In the genomic region with DNA sequence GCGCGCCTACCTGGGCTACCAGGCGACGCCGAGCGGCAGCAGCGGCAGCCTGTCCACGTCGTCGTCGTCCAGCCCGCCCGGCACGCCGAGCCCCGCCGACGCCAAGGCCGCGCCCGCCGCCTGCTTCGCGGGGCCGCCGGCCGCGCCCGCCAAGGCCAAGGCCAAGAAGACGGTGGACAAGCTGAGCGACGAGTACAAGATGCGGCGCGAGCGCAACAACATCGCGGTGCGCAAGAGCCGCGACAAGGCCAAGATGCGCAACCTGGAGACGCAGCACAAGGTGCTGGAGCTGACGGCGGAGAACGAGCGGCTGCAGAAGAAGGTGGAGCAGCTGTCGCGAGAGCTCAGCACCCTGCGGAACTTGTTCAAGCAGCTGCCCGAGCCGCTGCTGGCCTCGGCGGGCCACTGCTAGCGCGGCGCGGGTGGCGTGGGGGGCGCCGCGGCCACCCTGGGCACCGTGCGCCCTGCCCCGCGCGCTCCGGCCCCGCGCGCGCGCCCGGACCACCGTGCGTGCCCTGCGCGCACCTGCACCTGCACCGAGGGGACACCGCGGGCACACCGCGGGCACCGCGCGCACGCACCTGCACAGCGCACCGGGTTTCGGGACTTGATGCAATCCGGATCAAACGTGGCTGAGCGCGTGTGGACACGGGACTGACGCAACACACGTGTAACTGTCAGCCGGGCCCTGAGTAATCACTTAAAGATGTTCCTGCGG, we compare ENCODE assay signal across 8 mouse cellular contexts. TPM values are rescaled to one million over a fixed set of nuclear protein-coding genes. Genes with fewer than 3 reads are reported as not detected.
DNase-seq lines count a peak whose midpoint lies in the region; ATAC-seq and TF ChIP-seq lines count a peak whose summit lies in the region.

A gene (minus strand): TSS at position 322 of the 718 bp plus-strand sequence.

- peak within 1 kb of the TSS; percentile 84 for H3K9ac ChIP-seq in heart, embryonic 14.5 days (ENCODE audit: low read length)
- peak within 1 kb of the TSS; percentile 64 for H3K9ac ChIP-seq in liver, embryonic 15.5 days
- H3K9ac ChIP-seq in stomach, postnatal 0 days (ENCODE audit: low read length), result peak within 1 kb of the TSS; percentile 94

- peak within 1 kb of the TSS; percentile 74 for H3K4me3 ChIP-seq in forebrain, embryonic 10.5 days
- H3K4me3 ChIP-seq in heart, embryonic 14.5 days (ENCODE audit: control insufficient read depth in 1 of 2, insufficient read depth in 1 of 2, low read depth in 1 of 2, low read length in 2 of 2), result peak within 1 kb of the TSS; percentile 63 to 74
- H3K4me3 ChIP-seq in liver, embryonic 15.5 days (replicated peaks), result peak within 1 kb of the TSS; percentile 71
- H3K4me3 ChIP-seq in stomach, postnatal 0 days (ENCODE audit: low read depth, low read length), result peak within 1 kb of the TSS; percentile 76

- H3K27ac ChIP-seq in forebrain, embryonic 10.5 days, result peak within 1 kb of the TSS; percentile 83
- H3K27ac ChIP-seq in heart, embryonic 14.5 days (replicated peaks in 1 of 2; ENCODE audit: control insufficient read depth in 1 of 2, insufficient read depth in 1 of 2, low read depth in 2 of 2, low read length in 2 of 2), result peak within 1 kb of the TSS; percentile 56 to 79
- H3K27ac ChIP-seq in liver, embryonic 15.5 days (replicated peaks), result peak within 1 kb of the TSS; percentile 83
- H3K27ac ChIP-seq in stomach, postnatal 0 days (replicated peaks), result peak within 1 kb of the TSS; percentile 96

- H3K9me3 ChIP-seq in forebrain, embryonic 10.5 days, result no peaks in the 10 kb centered on the region
- H3K9me3 ChIP-seq in heart, embryonic 14.5 days (ENCODE audit: control insufficient read depth, low read length), result no peaks in the 10 kb centered on the region
- no peaks in the 10 kb centered on the region for H3K9me3 ChIP-seq in liver, embryonic 15.5 days (replicated peaks)
- H3K9me3 ChIP-seq in stomach, postnatal 0 days (ENCODE audit: control insufficient read depth, low read length), result no peaks in the 10 kb centered on the region

- peaks cover 80% of the 10 kb centered on the region for H3K27me3 ChIP-seq in forebrain, embryonic 10.5 days (ENCODE audit: poor library complexity, severe bottlenecking)
- H3K27me3 ChIP-seq in heart, embryonic 14.5 days (ENCODE audit: control insufficient read depth, insufficient read depth, low read length), result 0 out of 2 replicates have a peak, but pooled peaks cover 9% of the 10 kb centered on the region
- H3K27me3 ChIP-seq in liver, embryonic 15.5 days, result peaks cover 63% of the 10 kb centered on the region
- no peaks in the 10 kb centered on the region for H3K27me3 ChIP-seq in stomach, postnatal 0 days (ENCODE audit: control insufficient read depth, insufficient read depth, low read length)

- H3K4me1 ChIP-seq in forebrain, embryonic 10.5 days, result peaks cover 26% of the 10 kb centered on the region
- peaks cover 6 to 9% of the 10 kb centered on the region in 2 experiments; a peak in 3 of 4 replicates for H3K4me1 ChIP-seq in heart, embryonic 14.5 days (ENCODE audit: control insufficient read depth in 2 of 2, insufficient read depth in 2 of 2, low read length in 2 of 2)
- peaks cover 68% of the 10 kb centered on the region for H3K4me1 ChIP-seq in liver, embryonic 15.5 days (replicated peaks)
- no peaks in the 10 kb centered on the region for H3K4me1 ChIP-seq in stomach, postnatal 0 days (replicated peaks; ENCODE audit: control insufficient read depth, insufficient read depth)

- no peak for TF ChIP-seq EP300 in stomach, postnatal 0 days (optimal IDR thresholded peaks at IDR 0.05)

- no peak for ATAC-seq in heart, embryonic 14.5 days (ENCODE audit: insufficient number of reproducible peaks, insufficient read depth, low FRiP score, low read depth)
- no peak for ATAC-seq in liver, embryonic 15.5 days (ENCODE audit: insufficient read depth)
- peak; percentile 53 for ATAC-seq in stomach, postnatal 0 days (ENCODE audit: low FRiP score, low TSS enrichment)

- H3K4me2 ChIP-seq in heart, embryonic 14.5 days (ENCODE audit: low read length), result peak within 1 kb of the TSS; percentile 98
- peak within 1 kb of the TSS; percentile 91 for H3K4me2 ChIP-seq in liver, embryonic 15.5 days
- peak within 1 kb of the TSS; percentile 80 for H3K4me2 ChIP-seq in stomach, postnatal 0 days (replicated peaks; ENCODE audit: low read depth)

- peak; percentile 49 to 65 for DNase-seq in CD8-positive naive resting alpha-beta T cell, adult 2 months (ENCODE audit: low read depth in 2 of 2, low spot score in 2 of 2)
- DNase-seq in adrenal gland, postnatal 4 days (ENCODE audit: low spot score in 2 of 2), result no peak
- DNase-seq in forebrain, embryonic 10.5 days (ENCODE audit: extremely low spot score, low spot score), result peak; percentile 59
- DNase-seq in kidney, postnatal 36 days, result peak; percentile 59 to 70
- peak; percentile 68 for DNase-seq in neural tube, embryonic 10.5 days (ENCODE audit: extremely low spot score, low spot score)
- peak; percentile 83 for DNase-seq in stomach, postnatal 0 days (ENCODE audit: low spot score)

- TF ChIP-seq CTCF in stomach, postnatal 0 days (IDR thresholded peaks at IDR 0.05; ENCODE audit: low read depth), result no peak

- no peaks in the 10 kb centered on the region for H3K36me3 ChIP-seq in forebrain, embryonic 10.5 days (replicated peaks)
- H3K36me3 ChIP-seq in heart, embryonic 14.5 days (ENCODE audit: control insufficient read depth, insufficient read depth, low read length), result no peaks in the 10 kb centered on the region
- peaks cover 4% of the 10 kb centered on the region; the same call in 1 of the 2 replicates for H3K36me3 ChIP-seq in liver, embryonic 15.5 days (replicated peaks)
- no peaks in the 10 kb centered on the region for H3K36me3 ChIP-seq in stomach, postnatal 0 days (ENCODE audit: control insufficient read depth, insufficient read depth, low read length)

- 1% methylated on average over 99 of the region's 99 CpGs for WGBS in forebrain, embryonic 10.5 days
- WGBS in heart, embryonic 14.5 days, result under 1% methylated on average over 90 of the region's 99 CpGs
- WGBS in liver, embryonic 15.5 days (ENCODE audit: insufficient replicate concordance), result under 1% methylated on average over 99 of the region's 99 CpGs
- under 1% methylated on average over 74 of the region's 99 CpGs for WGBS in stomach, postnatal 0 days

RNA-seq across cellular contexts. Expression of the gene that starts here (rescaled TPM):
- total RNA-seq in adrenal gland, postnatal 4 days (2021), result 10 to 100 TPM; 32.9 to 35.4 TPM
- 31.5 and 34.2 TPM in 2 replicates for polyA plus RNA-seq in forebrain, embryonic 10.5 days (2016; fragmentation: Nextera tagmentation; extraction: Ambion mirVana)
- 40.6 and 40.9 TPM in 2 replicates for polyA plus RNA-seq in heart, embryonic 14.5 days (2014; fragmentation: Nextera tagmentation; extraction: Ambion mirVana)
- 17.4 and 18.2 TPM in 2 replicates for polyA plus RNA-seq in liver, embryonic 15.5 days (2015; fragmentation: Nextera tagmentation; extraction: Ambion mirVana)
- polyA plus RNA-seq in stomach, postnatal 0 days (2015; fragmentation: Nextera tagmentation; extraction: Ambion mirVana), result 74.6 and 85.7 TPM in 2 replicates

Comparison
In these comparisons a context has a peak if more than half of its experiments do, and no peak if none do; other contexts are left out.
1. DNase-seq: peak in CD8-positive naive resting alpha-beta T cell, adult 2 months (2 of 2), forebrain, embryonic 10.5 days (single experiment), kidney, postnatal 36 days (2 of 2), neural tube, embryonic 10.5 days (single experiment) and stomach, postnatal 0 days (single experiment); none in adrenal gland, postnatal 4 days (0 of 2).
2. Peak in every context shown above with its lines, with median percentiles within 50 percentile points of each other: H3K27ac ChIP-seq, H3K4me3 ChIP-seq, H3K4me2 ChIP-seq and H3K9ac ChIP-seq.